ENCODE assay signal across 20 mouse cellular contexts in the genomic region with DNA sequence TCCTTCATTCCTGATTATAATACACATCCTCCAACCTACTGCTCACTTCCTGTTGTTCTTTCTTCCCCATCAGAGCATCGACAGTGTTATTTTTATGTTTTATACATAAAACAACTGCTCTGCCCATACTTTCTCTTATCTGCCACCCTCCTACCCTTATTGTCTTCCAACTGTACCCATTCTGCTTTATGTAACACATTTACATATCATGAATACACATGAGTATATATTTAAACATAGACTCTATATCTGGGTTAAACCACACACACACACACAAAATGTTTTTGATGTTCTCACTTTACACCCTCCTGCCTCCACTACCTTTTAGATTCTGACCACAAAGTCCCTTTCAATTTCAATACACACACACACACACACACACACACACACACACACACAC.
"Had no signal": no experiment of that assay in that cellular context is flagged by ENCODE, and none has a peak within 500 bp of the region (broad histone marks: within the 10 kb centered on the region; RNA-seq: fewer than 3 reads in every experiment).

No protein-coding gene starts in this region.

- DNase-seq: lung, adult 18-20 months; lung, embryonic 14.5 days; lung, postnatal 10 days; lung, postnatal 4 days; midbrain, embryonic 14.5 days; retina, postnatal 1 day; right cerebral cortex, adult 18-20 months; right cerebral cortex, postnatal 25 days; right cerebral cortex, postnatal 4 days; spleen, adult 18-20 months; thymus, adult 2 months; thymus, postnatal 25 days; thymus, postnatal 4 days had no signal

- ATAC-seq: midbrain, embryonic 16.5 days had no signal

- H3K4me3 ChIP-seq: midbrain, embryonic 10.5 days; midbrain, embryonic 12.5 days; myocyte; neural tube, embryonic 13.5 days; neural tube, embryonic 15.5 days; stomach, embryonic 15.5 days had no signal

- H3K27ac ChIP-seq: midbrain, embryonic 10.5 days; midbrain, embryonic 12.5 days; neural tube, embryonic 13.5 days; neural tube, embryonic 15.5 days; stomach, embryonic 15.5 days had no signal

- H3K4me1 ChIP-seq: midbrain, embryonic 10.5 days; midbrain, embryonic 12.5 days; neural tube, embryonic 13.5 days; neural tube, embryonic 15.5 days; stomach, embryonic 15.5 days had no signal
